Mouse (Mus musculus) spleen, adult 2 months (tissue): ENCODE data around the gene Tenm2.

Experiments
- CTCF ChIP-seq: fragments of 200-500 bp; IDR thresholded peaks from 2 replicates; pipeline ENCODE4 v1.5.1; 2011; ENCODE audit warnings: mild to moderate bottlenecking, inconsistent platforms; ENCODE audit not compliant: insufficient read depth, insufficient read length, insufficient replicate concordance; ENCODE audit errors: extremely low read depth
- POLR2A ChIP-seq: fragments of 200-500 bp; IDR thresholded peaks from 2 replicates; pipeline ENCODE4 v1.6.1; 2011; ENCODE audit warnings: low read depth, low read length, inconsistent platforms

GRCm38 (mm10) chr11:36694810-36695209, 541.0 kb downstream of the Tenm2 start:
- TF ChIP-seq CTCF (no peak), POLR2A (no peak)
